Mouse (Mus musculus): Measurements from ENCODE around the gene Hhipl1. TPM values are rescaled to one million over a fixed set of nuclear protein-coding genes. Genes with fewer than 3 reads are reported as not detected.

Gene Hhipl1
- polyA plus RNA-seq, 1 experiment: 1.8 TPM

- TF ChIP-seq POLR2A (IDR thresholded peaks at IDR 0.05; ENCODE audit: low read depth, low read length): no peak
- no peak for TF ChIP-seq CTCF (IDR thresholded peaks at IDR 0.05; ENCODE audit: extremely low read depth, insufficient read depth, insufficient read length, insufficient replicate concordance)
- Histone ChIP-seq H3K27me3 (ENCODE audit: control insufficient read depth, insufficient read depth, low read length) (no peaks in the 10 kb centered on the region), H3K4me3 (ENCODE audit: extremely low read depth, insufficient read depth, insufficient read length) (no peak overlapping the region), H3K27ac (ENCODE audit: insufficient read depth, low read length) (no peak overlapping the region), H3K4me1 (ENCODE audit: control insufficient read depth, insufficient read depth, insufficient read length) (no peaks in the 10 kb centered on the region), H3K36me3 (ENCODE audit: control insufficient read depth, insufficient read depth, low read length) (no peaks in the 10 kb centered on the region)
- 44% methylated on average over 9 of the region's 9 CpGs for WGBS
- DNase-seq (ENCODE audit: low read depth in 1 of 2, low spot score in 2 of 2): no peak
Measured at GRCm38 (mm10) chr12:108292419-108292818, 13.7 kb upstream of the Hhipl1 start.

GRCm38 (mm10) chr12:108292957-108293356 is 13.1 kb upstream of the Hhipl1 start:
- DNase-seq (ENCODE audit: low read depth in 1 of 2, low spot score in 2 of 2): peak in 1 of 2 experiments; percentile 49
- WGBS: 4% methylated on average over 8 of the region's 8 CpGs

DNA sequence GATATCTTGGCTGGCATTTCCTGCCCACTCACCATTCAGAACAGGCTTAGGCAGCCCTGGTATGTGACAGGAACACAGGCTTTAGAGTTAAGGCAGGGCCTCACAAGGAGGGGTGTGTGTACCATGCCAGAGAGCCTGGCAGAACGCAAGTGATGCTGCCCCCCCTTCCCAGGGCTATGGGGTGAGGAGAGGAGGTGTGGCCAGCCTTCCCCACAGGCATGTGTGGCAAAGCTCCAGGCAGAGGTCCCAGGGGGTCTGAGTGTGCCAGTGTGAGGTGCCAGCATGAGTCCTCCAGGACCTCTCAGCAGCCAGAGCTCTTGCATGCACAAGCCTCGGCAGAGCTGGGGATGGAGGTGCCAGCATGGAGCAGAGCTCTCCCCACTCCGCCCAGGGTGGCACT is 11.4 kb upstream of the Hhipl1 start:
- WGBS: 79% methylated on average over 3 of the region's 3 CpGs
- no peaks in the 10 kb centered on the region for H3K27me3 ChIP-seq (ENCODE audit: control insufficient read depth, insufficient read depth, low read length)
- no peak for DNase-seq (ENCODE audit: low read depth in 1 of 2, low spot score in 2 of 2)

More at GRCm38 (mm10) chr12:108292957-108293356, 13.1 kb upstream of the Hhipl1 start:
- Histone ChIP-seq H3K27ac (ENCODE audit: insufficient read depth, low read length) (no peak overlapping the region), H3K4me3 (ENCODE audit: extremely low read depth, insufficient read depth, insufficient read length) (no peak overlapping the region), H3K27me3 (ENCODE audit: control insufficient read depth, insufficient read depth, low read length) (no peaks in the 10 kb centered on the region), H3K4me1 (ENCODE audit: control insufficient read depth, insufficient read depth, insufficient read length) (no peaks in the 10 kb centered on the region), H3K36me3 (ENCODE audit: control insufficient read depth, insufficient read depth, low read length) (no peaks in the 10 kb centered on the region)
- no peak for TF ChIP-seq POLR2A (IDR thresholded peaks at IDR 0.05; ENCODE audit: low read depth, low read length)
- peak; percentile 82; the same call in 1 of the 2 replicates for TF ChIP-seq CTCF (IDR thresholded peaks at IDR 0.05; ENCODE audit: extremely low read depth, insufficient read depth, insufficient read length, insufficient replicate concordance)

GRCm38 (mm10) chr12:108297033-108297432 is 9.0 kb upstream of the Hhipl1 start:
- Histone ChIP-seq H3K36me3 (ENCODE audit: control insufficient read depth, insufficient read depth, low read length) (no peaks in the 10 kb centered on the region), H3K4me3 (ENCODE audit: extremely low read depth, insufficient read depth, insufficient read length) (no peak overlapping the region), H3K4me1 (ENCODE audit: control insufficient read depth, insufficient read depth, insufficient read length) (no peaks in the 10 kb centered on the region), H3K27ac (ENCODE audit: insufficient read depth, low read length) (no peak overlapping the region), H3K27me3 (ENCODE audit: control insufficient read depth, insufficient read depth, low read length) (no peaks in the 10 kb centered on the region)
- WGBS: 77% methylated on average over 6 of the region's 6 CpGs
- TF ChIP-seq CTCF (IDR thresholded peaks at IDR 0.05; ENCODE audit: extremely low read depth, insufficient read depth, insufficient read length, insufficient replicate concordance) (no peak), POLR2A (IDR thresholded peaks at IDR 0.05; ENCODE audit: low read depth, low read length) (no peak)
- DNase-seq (ENCODE audit: low read depth in 1 of 2, low spot score in 2 of 2): no peak

More for the DNA sequence above, 11.4 kb upstream of the Hhipl1 start:
- no peak overlapping the region for H3K4me3 ChIP-seq (ENCODE audit: extremely low read depth, insufficient read depth, insufficient read length)
- no peaks in the 10 kb centered on the region for H3K4me1 ChIP-seq (ENCODE audit: control insufficient read depth, insufficient read depth, insufficient read length)
- no peaks in the 10 kb centered on the region for H3K36me3 ChIP-seq (ENCODE audit: control insufficient read depth, insufficient read depth, low read length)
- no peak overlapping the region for H3K27ac ChIP-seq (ENCODE audit: insufficient read depth, low read length)
- TF ChIP-seq POLR2A (IDR thresholded peaks at IDR 0.05; ENCODE audit: low read depth, low read length): no peak
- TF ChIP-seq CTCF (IDR thresholded peaks at IDR 0.05; ENCODE audit: extremely low read depth, insufficient read depth, insufficient read length, insufficient replicate concordance): no peak

DNA sequence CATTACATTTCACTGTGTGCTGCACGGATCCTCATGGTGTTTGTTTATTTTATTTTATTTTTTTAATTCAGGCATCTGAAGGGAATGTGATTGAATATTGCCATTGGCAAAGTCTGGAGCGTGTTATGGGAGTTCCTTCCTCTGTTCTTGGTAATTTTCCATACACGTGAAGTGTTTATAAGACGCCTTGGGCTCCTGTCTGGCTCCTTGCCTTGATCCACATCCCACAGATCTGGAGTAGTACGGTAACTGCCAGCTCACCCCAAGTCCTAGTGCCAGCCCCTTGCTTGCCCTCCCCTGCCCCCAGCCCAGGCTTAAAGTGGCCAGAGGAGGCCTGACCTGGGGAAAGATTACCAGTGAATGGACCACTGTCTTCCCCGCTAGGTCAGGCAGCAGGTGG is 5.1 kb upstream of the Hhipl1 start:
- no peak for DNase-seq (ENCODE audit: low read depth in 1 of 2, low spot score in 2 of 2)
- H3K27ac ChIP-seq (ENCODE audit: insufficient read depth, low read length): no peak overlapping the region
- H3K4me1 ChIP-seq (ENCODE audit: control insufficient read depth, insufficient read depth, insufficient read length): no peaks in the 10 kb centered on the region
- TF ChIP-seq CTCF (IDR thresholded peaks at IDR 0.05; ENCODE audit: extremely low read depth, insufficient read depth, insufficient read length, insufficient replicate concordance) (no peak), POLR2A (IDR thresholded peaks at IDR 0.05; ENCODE audit: low read depth, low read length) (no peak)
- 84% methylated on average over 6 of the region's 6 CpGs for WGBS
- no peaks in the 10 kb centered on the region for H3K36me3 ChIP-seq (ENCODE audit: control insufficient read depth, insufficient read depth, low read length)
- no peaks in the 10 kb centered on the region; the same call in 1 of the 2 replicates for H3K27me3 ChIP-seq (ENCODE audit: control insufficient read depth, insufficient read depth, low read length)
- no peak overlapping the region for H3K4me3 ChIP-seq (ENCODE audit: extremely low read depth, insufficient read depth, insufficient read length)

GRCm38 (mm10) chr12:108303778-108304365 is 2.2 kb upstream of the Hhipl1 start:
- no peaks in the 10 kb centered on the region for H3K36me3 ChIP-seq (ENCODE audit: control insufficient read depth, insufficient read depth, low read length)
- H3K27ac ChIP-seq (ENCODE audit: insufficient read depth, low read length): no peak overlapping the region
- no peak overlapping the region for H3K4me3 ChIP-seq (ENCODE audit: extremely low read depth, insufficient read depth, insufficient read length)
- TF ChIP-seq POLR2A (IDR thresholded peaks at IDR 0.05; ENCODE audit: low read depth, low read length) (no peak), CTCF (IDR thresholded peaks at IDR 0.05; ENCODE audit: extremely low read depth, insufficient read depth, insufficient read length, insufficient replicate concordance) (no peak)
- peaks cover 6% of the 10 kb centered on the region for H3K27me3 ChIP-seq (ENCODE audit: control insufficient read depth, insufficient read depth, low read length)
- DNase-seq (ENCODE audit: low read depth in 1 of 2, low spot score in 2 of 2): no peak
- H3K4me1 ChIP-seq (ENCODE audit: control insufficient read depth, insufficient read depth, insufficient read length): no peaks in the 10 kb centered on the region
- 50% methylated on average over 6 of the region's 6 CpGs for WGBS

DNA sequence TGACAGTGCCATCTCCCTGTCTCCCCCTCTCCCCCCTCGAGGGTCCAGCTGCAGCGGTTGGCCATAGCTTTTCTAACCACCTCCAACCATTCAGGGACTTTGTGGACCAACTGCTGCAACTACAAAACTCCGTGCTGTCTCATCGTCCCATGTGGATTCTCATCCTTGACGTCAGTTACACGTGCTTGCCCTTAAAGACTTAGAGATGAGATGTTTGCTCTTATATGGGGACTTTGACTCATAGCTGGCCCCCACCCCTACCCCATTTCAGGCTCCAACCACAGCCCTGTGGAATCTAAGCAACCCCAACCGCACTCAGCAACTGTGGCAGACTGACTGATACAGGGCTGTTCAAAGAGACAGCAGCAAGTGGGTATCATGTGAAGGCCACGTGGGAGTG is 898 bp upstream of the Hhipl1 start:
- peaks cover 6% of the 10 kb centered on the region for H3K27me3 ChIP-seq (ENCODE audit: control insufficient read depth, insufficient read depth, low read length)
- WGBS: 69% methylated on average over 8 of the region's 8 CpGs
- no peak overlapping the region for H3K27ac ChIP-seq (ENCODE audit: insufficient read depth, low read length)
- no peaks in the 10 kb centered on the region for H3K4me1 ChIP-seq (ENCODE audit: control insufficient read depth, insufficient read depth, insufficient read length)
- H3K36me3 ChIP-seq (ENCODE audit: control insufficient read depth, insufficient read depth, low read length): no peaks in the 10 kb centered on the region
- TF ChIP-seq CTCF (IDR thresholded peaks at IDR 0.05; ENCODE audit: extremely low read depth, insufficient read depth, insufficient read length, insufficient replicate concordance) (no peak), POLR2A (IDR thresholded peaks at IDR 0.05; ENCODE audit: low read depth, low read length) (no peak)
- H3K4me3 ChIP-seq (ENCODE audit: extremely low read depth, insufficient read depth, insufficient read length): no peak overlapping the region
- DNase-seq (ENCODE audit: low read depth in 1 of 2, low spot score in 2 of 2): no peak

All from spleen, adult 2 months (tissue).